Mouse (Mus musculus) embryonic facial prominence, embryonic 14.5 days (tissue): Measurements from ENCODE around the gene Blcap. TPM values are rescaled to one million over a fixed set of nuclear protein-coding genes. Genes with fewer than 3 reads are reported as not detected.

Source experiments
- ATAC-seq: fragments of 200-750 bp; cut with Nextera tagmentation; 2 replicates; pipeline ENCODE4 v1.8.0; 2017; ENCODE audit warnings: low read depth, moderate number of reproducible peaks, moderate TSS enrichment
- DNase-seq: peaks from one replicate; pipeline ENCODE4 v3.0.0-alpha.2; 2015; ENCODE audit warnings: low spot score
- H3K27ac ChIP-seq: fragments of 300-500 bp; sonication (generic); replicated peaks from 2 replicates; pipeline ENCODE4 v1.5.1; 2014; ENCODE audit warnings: low read depth, mild to moderate bottlenecking, low read length, moderate library complexity
- H3K27me3 ChIP-seq: fragments of 300-500 bp; sonication (generic); replicated peaks from 2 replicates; pipeline ENCODE4 v1.6.1; 2014; ENCODE audit warnings: low read length; ENCODE audit not compliant: control insufficient read depth, insufficient read depth
- H3K36me3 ChIP-seq: fragments of 300-500 bp; sonication (generic); 2 replicates; pipeline ENCODE4 v1.6.1; 2014; ENCODE audit warnings: low read length, mixed read lengths; ENCODE audit not compliant: control insufficient read depth, insufficient read depth
- H3K4me1 ChIP-seq: fragments of 300-500 bp; sonication (generic); 2 replicates; pipeline ENCODE4 v1.6.1; 2014; ENCODE audit warnings: antibody characterized with exemption, low read length; ENCODE audit not compliant: control insufficient read depth, insufficient read depth
- H3K4me2 ChIP-seq: fragments of 300-500 bp; sonication (generic); 2 replicates; pipeline ENCODE4 v1.6.1; 2014; ENCODE audit warnings: low read depth, mild to moderate bottlenecking, low read length, moderate library complexity, mixed read lengths
- H3K4me3 ChIP-seq: fragments of 300-500 bp; sonication (generic); 2 replicates; pipeline ENCODE4 v1.5.1; 2014; ENCODE audit warnings: low read depth, mild to moderate bottlenecking, low read length
- H3K9ac ChIP-seq: fragments of 300-500 bp; sonication (generic); 2 replicates; pipeline ENCODE4 v1.6.1; 2014; ENCODE audit warnings: low read depth, mild to moderate bottlenecking, low read length, moderate library complexity, mixed read lengths
- H3K9me3 ChIP-seq: fragments of 300-500 bp; sonication (generic); 2 replicates; pipeline ENCODE4 v1.6.1; 2016; ENCODE audit warnings: low read length; ENCODE audit not compliant: control insufficient read depth
- WGBS: fragments of 180-500 bp; shearing (Covaris S2); extraction: QIAGEN DNeasy Blood & Tissue Kit; methylation state at CpG from one replicate; pipeline ENCODE4 v1.1.7; 2014; 5-methylcytosine and 5-hydroxymethylcytosine counted together
- polyA plus RNA-seq: library from polyadenylated mRNA; unstranded; fragments of >200 nt; fragmentation: Nextera tagmentation; extraction: Ambion mirVana; gene quantifications from 2 replicates; pipeline ENCODE4 v1.2.1, GENCODE M21; 2014

The Blcap gene
- polyA plus RNA-seq, 1 experiment from 2014 or later: 64.6 TPM

- Histone ChIP-seq H3K27ac (peak overlapping the region; percentile 68), H3K4me3 (no peak overlapping the region), H3K9me3 (peaks cover 45% of the 10 kb centered on the region), H3K9ac (no peak overlapping the region), H3K4me2 (no peak overlapping the region), H3K4me1 (peaks cover 37% of the 10 kb centered on the region), H3K27me3 (no peaks in the 10 kb centered on the region), H3K36me3 (peaks cover 47% of the 10 kb centered on the region)
- WGBS: 35% methylated on average over 5 of the region's 5 CpGs
- peak; percentile 87 for DNase-seq
- ATAC-seq: peak; percentile 58
Measured at GRCm38 (mm10) chr2:157556074-157556698, 14.9 kb downstream of the Blcap start.

- Histone ChIP-seq H3K4me1 (peaks cover 33% of the 10 kb centered on the region), H3K4me2 (no peak overlapping the region), H3K9ac (0 out of 2 replicates have a peak overlapping the region, but pooled peaks have one; percentile 35), H3K27ac (peak overlapping the region; percentile 45; the same call in 1 of the 2 replicates), H3K4me3 (no peak overlapping the region), H3K36me3 (peaks cover 27% of the 10 kb centered on the region), H3K9me3 (peaks cover 8% of the 10 kb centered on the region), H3K27me3 (no peaks in the 10 kb centered on the region)
- WGBS: 64% methylated on average over 10 of the region's 10 CpGs
- ATAC-seq: peak; percentile 67; the same call in 1 of the 2 replicates
- peak; percentile 74 for DNase-seq
Measured at GRCm38 (mm10) chr2:157552158-157552886, 18.8 kb downstream of the Blcap start.

GRCm38 (mm10) chr2:157550292-157550691 lies 20.8 kb downstream of the Blcap start:
- 82% methylated on average over 4 of the region's 4 CpGs for WGBS
- H3K9me3 ChIP-seq: no peaks in the 10 kb centered on the region
- no peak for ATAC-seq
- no peak overlapping the region for H3K9ac ChIP-seq
- H3K4me2 ChIP-seq: no peak overlapping the region
- H3K27ac ChIP-seq: no peak overlapping the region
- no peaks in the 10 kb centered on the region for H3K27me3 ChIP-seq
- peaks cover 19% of the 10 kb centered on the region for H3K4me1 ChIP-seq
- no peak overlapping the region for H3K4me3 ChIP-seq
- no peak for DNase-seq
- H3K36me3 ChIP-seq: peaks cover 20% of the 10 kb centered on the region

- no peaks in the 10 kb centered on the region for H3K9me3 ChIP-seq
- DNase-seq (no peak), ATAC-seq (no peak)
- no peak overlapping the region for H3K4me3 ChIP-seq
- H3K27me3 ChIP-seq: no peaks in the 10 kb centered on the region
- H3K9ac ChIP-seq: no peak overlapping the region
- no peak overlapping the region for H3K4me2 ChIP-seq
- no peak overlapping the region for H3K27ac ChIP-seq
- H3K4me1 ChIP-seq: peaks cover 6% of the 10 kb centered on the region; the same call in 1 of the 2 replicates
- H3K36me3 ChIP-seq: peaks cover 31% of the 10 kb centered on the region
Measured at GRCm38 (mm10) chr2:157546686-157547085, 24.4 kb downstream of the Blcap start.

GRCm38 (mm10) chr2:157544333-157544888 lies 26.7 kb downstream of the Blcap start:
- no peak for DNase-seq
- peaks cover 33% of the 10 kb centered on the region for H3K36me3 ChIP-seq
- peaks cover 24% of the 10 kb centered on the region for H3K4me1 ChIP-seq
- H3K4me2 ChIP-seq: no peak overlapping the region
- 83% methylated on average over 9 of the region's 9 CpGs for WGBS
- H3K9ac ChIP-seq: no peak overlapping the region
- no peaks in the 10 kb centered on the region for H3K27me3 ChIP-seq
- H3K9me3 ChIP-seq: no peaks in the 10 kb centered on the region
- ATAC-seq: no peak
- H3K27ac ChIP-seq: no peak overlapping the region
- no peak overlapping the region for H3K4me3 ChIP-seq

- Histone ChIP-seq H3K27me3 (no peaks in the 10 kb centered on the region), H3K9me3 (no peaks in the 10 kb centered on the region), H3K4me2 (no peak overlapping the region), H3K4me1 (peaks cover 24% of the 10 kb centered on the region), H3K27ac (0 out of 2 replicates have a peak overlapping the region, but pooled peaks have one; percentile 45), H3K36me3 (peaks cover 20% of the 10 kb centered on the region), H3K4me3 (no peak overlapping the region), H3K9ac (no peak overlapping the region)
- 60% methylated on average over 4 of the region's 4 CpGs for WGBS
- no peak for DNase-seq
- ATAC-seq: no peak
Measured at GRCm38 (mm10) chr2:157542415-157542814, 28.7 kb downstream of the Blcap start.

- 50% methylated on average over 8 of the region's 8 CpGs for WGBS
- Histone ChIP-seq H3K4me2 (no peak overlapping the region), H3K9ac (no peak overlapping the region), H3K27me3 (no peaks in the 10 kb centered on the region), H3K4me1 (peaks cover 28% of the 10 kb centered on the region), H3K4me3 (no peak overlapping the region), H3K9me3 (no peaks in the 10 kb centered on the region), H3K36me3 (peaks cover 15% of the 10 kb centered on the region), H3K27ac (no peak overlapping the region; the same call in 1 of the 2 replicates)
- DNase-seq (no peak), ATAC-seq (no peak)
Measured at GRCm38 (mm10) chr2:157541631-157542030, 29.4 kb downstream of the Blcap start.

GRCm38 (mm10) chr2:157540953-157541569 lies 30.0 kb downstream of the Blcap start:
- Histone ChIP-seq H3K4me2 (no peak overlapping the region), H3K27me3 (no peaks in the 10 kb centered on the region), H3K9ac (no peak overlapping the region), H3K4me1 (peaks cover 31% of the 10 kb centered on the region), H3K27ac (peak overlapping the region; percentile 1; the same call in 1 of the 2 replicates), H3K9me3 (no peaks in the 10 kb centered on the region), H3K36me3 (peaks cover 15% of the 10 kb centered on the region), H3K4me3 (no peak overlapping the region)
- WGBS: 36% methylated on average over 9 of the region's 9 CpGs
- ATAC-seq (no peak), DNase-seq (no peak)
